Mouse (Mus musculus): ENCODE results near the gene Mcm2. TPM values are rescaled to one million over a fixed set of nuclear protein-coding genes. Genes with fewer than 3 reads are reported as not detected.

Gene Mcm2
- polyA plus RNA-seq, 1 experiment from 2014 or later: 101 TPM

GRCm38 (mm10) chr6:88914799-88915198 lies 16.2 kb upstream of the Mcm2 start:
- H3K4me2 ChIP-seq (ENCODE audit: low read depth, low read length): no peak overlapping the region
- 71% methylated on average over 5 of the region's 5 CpGs for WGBS
- no peaks in the 10 kb centered on the region for H3K4me1 ChIP-seq (ENCODE audit: control insufficient read depth, insufficient read depth, low read length)
- no peaks in the 10 kb centered on the region for H3K27me3 ChIP-seq (replicated peaks; ENCODE audit: control insufficient read depth, insufficient read depth, low read length)
- H3K4me3 ChIP-seq (ENCODE audit: low read length): no peak overlapping the region
- H3K9ac ChIP-seq (ENCODE audit: low read depth, low read length): no peak overlapping the region
- no peaks in the 10 kb centered on the region for H3K9me3 ChIP-seq (ENCODE audit: control insufficient read depth, low read length)
- H3K27ac ChIP-seq (ENCODE audit: low read length): no peak overlapping the region
- H3K36me3 ChIP-seq (ENCODE audit: control insufficient read depth, insufficient read depth, low read length): 0 out of 2 replicates have a peak, but pooled peaks cover 4% of the 10 kb centered on the region
- ATAC-seq: no peak

GRCm38 (mm10) chr6:88913440-88913839 lies 14.9 kb upstream of the Mcm2 start:
- Histone ChIP-seq H3K4me3 (ENCODE audit: low read length) (no peak overlapping the region), H3K4me2 (ENCODE audit: low read depth, low read length) (no peak overlapping the region), H3K27ac (ENCODE audit: low read length) (no peak overlapping the region), H3K9ac (ENCODE audit: low read depth, low read length) (no peak overlapping the region), H3K36me3 (ENCODE audit: control insufficient read depth, insufficient read depth, low read length) (peaks cover 8% of the 10 kb centered on the region; the same call in 1 of the 2 replicates), H3K4me1 (ENCODE audit: control insufficient read depth, insufficient read depth, low read length) (no peaks in the 10 kb centered on the region), H3K9me3 (ENCODE audit: control insufficient read depth, low read length) (no peaks in the 10 kb centered on the region), H3K27me3 (replicated peaks; ENCODE audit: control insufficient read depth, insufficient read depth, low read length) (no peaks in the 10 kb centered on the region)
- ATAC-seq: no peak

GRCm38 (mm10) chr6:88913022-88913421 lies 14.4 kb upstream of the Mcm2 start:
- Histone ChIP-seq H3K9me3 (ENCODE audit: control insufficient read depth, low read length) (no peaks in the 10 kb centered on the region), H3K27ac (ENCODE audit: low read length) (no peak overlapping the region), H3K4me2 (ENCODE audit: low read depth, low read length) (no peak overlapping the region), H3K9ac (ENCODE audit: low read depth, low read length) (no peak overlapping the region), H3K36me3 (ENCODE audit: control insufficient read depth, insufficient read depth, low read length) (peaks cover 8% of the 10 kb centered on the region; the same call in 1 of the 2 replicates), H3K4me1 (ENCODE audit: control insufficient read depth, insufficient read depth, low read length) (no peaks in the 10 kb centered on the region), H3K4me3 (ENCODE audit: low read length) (no peak overlapping the region), H3K27me3 (replicated peaks; ENCODE audit: control insufficient read depth, insufficient read depth, low read length) (no peaks in the 10 kb centered on the region)
- ATAC-seq: no peak
- 85% methylated on average over 4 of the region's 4 CpGs for WGBS

DNA sequence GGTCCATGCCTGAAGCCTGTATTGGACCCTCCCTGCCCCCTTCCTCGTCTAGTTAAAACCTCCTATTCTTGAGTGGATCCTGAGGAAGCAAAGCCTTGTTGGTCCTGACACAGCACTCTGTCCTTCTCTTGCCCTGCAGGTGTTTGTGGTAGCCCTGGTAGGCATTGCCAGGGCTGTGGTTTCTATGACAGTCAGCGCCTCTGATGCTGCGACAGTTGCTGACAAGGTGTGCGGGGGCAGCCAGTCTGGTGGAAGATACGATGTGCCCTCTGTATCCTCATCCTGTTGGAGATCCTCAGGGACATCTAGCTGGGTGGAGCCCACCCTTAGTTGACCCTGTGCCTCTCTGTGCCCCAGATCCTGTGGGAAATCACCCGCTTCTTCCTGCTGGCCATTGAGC lies 10.6 kb upstream of the Mcm2 start:
- H3K36me3 ChIP-seq (ENCODE audit: control insufficient read depth, insufficient read depth, low read length): peaks cover 8% of the 10 kb centered on the region; the same call in 1 of the 2 replicates
- no peaks in the 10 kb centered on the region for H3K27me3 ChIP-seq (replicated peaks; ENCODE audit: control insufficient read depth, insufficient read depth, low read length)
- peaks cover 15% of the 10 kb centered on the region for H3K4me1 ChIP-seq (ENCODE audit: control insufficient read depth, insufficient read depth, low read length)
- no peak for ATAC-seq
- no peak overlapping the region for H3K4me2 ChIP-seq (ENCODE audit: low read depth, low read length)
- H3K9ac ChIP-seq (ENCODE audit: low read depth, low read length): no peak overlapping the region
- 90% methylated on average over 6 of the region's 6 CpGs for WGBS
- H3K27ac ChIP-seq (ENCODE audit: low read length): no peak overlapping the region
- H3K9me3 ChIP-seq (ENCODE audit: control insufficient read depth, low read length): no peaks in the 10 kb centered on the region
- H3K4me3 ChIP-seq (ENCODE audit: low read length): no peak overlapping the region

DNA sequence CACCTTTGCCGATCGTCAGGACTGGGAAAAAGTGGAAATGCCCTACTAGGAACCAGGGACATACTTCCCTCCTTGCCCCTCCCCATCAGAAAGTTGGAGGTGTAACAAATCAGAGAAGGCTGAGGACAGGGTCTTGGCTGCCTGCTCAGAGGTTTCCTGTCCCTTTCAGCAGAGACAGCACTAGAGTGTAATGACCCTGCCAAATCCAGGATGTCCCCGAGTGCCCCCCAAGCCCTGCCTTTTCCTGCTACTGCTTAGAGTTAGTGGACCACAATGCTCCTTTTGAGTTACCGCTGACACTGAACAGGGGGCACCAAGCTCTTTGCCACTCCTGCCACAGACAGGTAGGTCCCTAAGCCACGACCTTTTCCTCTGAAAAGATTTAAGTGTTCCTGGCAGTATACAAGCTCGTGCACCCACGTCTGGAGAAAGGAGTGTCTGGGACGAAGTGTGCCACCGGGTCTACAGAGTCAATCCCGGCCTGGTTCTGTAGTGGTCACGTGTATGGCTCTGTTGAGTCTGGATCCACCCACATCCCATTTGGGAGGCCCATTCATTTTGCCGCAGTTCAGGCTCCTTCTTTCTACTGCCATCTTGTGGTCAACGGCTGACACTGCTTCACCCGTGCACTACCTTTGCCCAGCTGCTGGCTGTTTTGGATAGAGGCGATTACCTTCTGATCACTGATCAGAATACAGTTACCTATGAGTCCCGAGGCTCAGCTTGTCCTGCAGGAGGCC lies 8.0 kb upstream of the Mcm2 start:
- WGBS: 20% methylated on average over 16 of the region's 16 CpGs
- Histone ChIP-seq H3K4me2 (ENCODE audit: low read depth, low read length) (no peak overlapping the region; the same call in 1 of the 2 replicates), H3K9me3 (ENCODE audit: control insufficient read depth, low read length) (no peaks in the 10 kb centered on the region), H3K27ac (ENCODE audit: low read length) (no peak overlapping the region), H3K27me3 (replicated peaks; ENCODE audit: control insufficient read depth, insufficient read depth, low read length) (no peaks in the 10 kb centered on the region), H3K36me3 (ENCODE audit: control insufficient read depth, insufficient read depth, low read length) (peaks cover 5% of the 10 kb centered on the region; the same call in 1 of the 2 replicates), H3K4me1 (ENCODE audit: control insufficient read depth, insufficient read depth, low read length) (peaks cover 29% of the 10 kb centered on the region), H3K4me3 (ENCODE audit: low read length) (no peak overlapping the region), H3K9ac (ENCODE audit: low read depth, low read length) (no peak overlapping the region; the same call in 1 of the 2 replicates)
- ATAC-seq: 0 out of 2 replicates have a peak, but pooled peaks have one; percentile 3

- H3K27me3 ChIP-seq (replicated peaks; ENCODE audit: control insufficient read depth, insufficient read depth, low read length): no peaks in the 10 kb centered on the region
- H3K9me3 ChIP-seq (ENCODE audit: control insufficient read depth, low read length): no peaks in the 10 kb centered on the region
- WGBS: 85% methylated on average over 7 of the region's 7 CpGs
- H3K4me2 ChIP-seq (ENCODE audit: low read depth, low read length): no peak overlapping the region
- peaks cover 37% of the 10 kb centered on the region for H3K4me1 ChIP-seq (ENCODE audit: control insufficient read depth, insufficient read depth, low read length)
- no peak overlapping the region for H3K4me3 ChIP-seq (ENCODE audit: low read length)
- peaks cover 4% of the 10 kb centered on the region; the same call in 1 of the 2 replicates for H3K36me3 ChIP-seq (ENCODE audit: control insufficient read depth, insufficient read depth, low read length)
- no peak overlapping the region for H3K9ac ChIP-seq (ENCODE audit: low read depth, low read length)
- ATAC-seq: no peak
- no peak overlapping the region for H3K27ac ChIP-seq (ENCODE audit: low read length)
Measured at GRCm38 (mm10) chr6:88905042-88905441, 6.5 kb upstream of the Mcm2 start.

GRCm38 (mm10) chr6:88904456-88904974 lies 5.9 kb upstream of the Mcm2 start:
- 85% methylated on average over 4 of the region's 4 CpGs for WGBS
- H3K4me1 ChIP-seq (ENCODE audit: control insufficient read depth, insufficient read depth, low read length): peaks cover 37% of the 10 kb centered on the region
- H3K4me3 ChIP-seq (ENCODE audit: low read length): no peak overlapping the region
- no peak overlapping the region for H3K4me2 ChIP-seq (ENCODE audit: low read depth, low read length)
- H3K27me3 ChIP-seq (replicated peaks; ENCODE audit: control insufficient read depth, insufficient read depth, low read length): no peaks in the 10 kb centered on the region
- H3K27ac ChIP-seq (ENCODE audit: low read length): no peak overlapping the region
- H3K9me3 ChIP-seq (ENCODE audit: control insufficient read depth, low read length): no peaks in the 10 kb centered on the region
- ATAC-seq: no peak
- peaks cover 3% of the 10 kb centered on the region; the same call in 1 of the 2 replicates for H3K36me3 ChIP-seq (ENCODE audit: control insufficient read depth, insufficient read depth, low read length)
- no peak overlapping the region for H3K9ac ChIP-seq (ENCODE audit: low read depth, low read length)

DNA sequence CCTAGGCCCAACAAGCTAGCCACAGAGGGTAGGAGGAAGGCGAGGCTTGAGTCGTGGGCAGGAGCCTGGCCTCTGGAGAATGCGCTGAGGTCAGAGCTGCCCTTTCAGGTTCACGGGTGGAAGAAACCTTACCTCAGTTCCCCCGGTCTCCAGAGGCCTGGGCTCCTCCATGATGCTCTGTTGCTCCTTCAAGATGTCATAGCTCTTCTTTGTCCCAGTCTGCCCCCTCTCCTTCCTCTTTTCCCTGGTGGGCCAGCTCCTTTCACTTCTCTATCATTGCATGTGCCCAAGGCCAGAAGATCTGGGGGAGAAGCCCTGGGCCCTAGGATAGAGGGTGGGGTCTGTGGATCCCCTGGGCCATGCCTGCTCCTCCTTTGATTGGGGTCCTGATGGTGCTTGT lies 5.1 kb upstream of the Mcm2 start:
- Histone ChIP-seq H3K4me1 (ENCODE audit: control insufficient read depth, insufficient read depth, low read length) (peaks cover 37% of the 10 kb centered on the region), H3K36me3 (ENCODE audit: control insufficient read depth, insufficient read depth, low read length) (no peaks in the 10 kb centered on the region), H3K27me3 (replicated peaks; ENCODE audit: control insufficient read depth, insufficient read depth, low read length) (no peaks in the 10 kb centered on the region), H3K9ac (ENCODE audit: low read depth, low read length) (peak overlapping the region; percentile 93), H3K4me3 (ENCODE audit: low read length) (peak overlapping the region; percentile 83), H3K9me3 (ENCODE audit: control insufficient read depth, low read length) (no peaks in the 10 kb centered on the region), H3K4me2 (ENCODE audit: low read depth, low read length) (peak overlapping the region; percentile 71), H3K27ac (ENCODE audit: low read length) (no peak overlapping the region)
- no peak for ATAC-seq
- WGBS: 52% methylated on average over 5 of the region's 5 CpGs

- under 1% methylated on average over 62 of the region's 66 CpGs for WGBS
- peak within 1 kb of the TSS; percentile 93 for H3K9ac ChIP-seq (ENCODE audit: low read depth, low read length)
- peak within 1 kb of the TSS; percentile 93 for H3K4me2 ChIP-seq (ENCODE audit: low read depth, low read length)
- H3K27ac ChIP-seq (ENCODE audit: low read length): peak within 1 kb of the TSS; percentile 96
- H3K36me3 ChIP-seq (ENCODE audit: control insufficient read depth, insufficient read depth, low read length): no peaks in the 10 kb centered on the region
- peak; percentile 91 for ATAC-seq
- H3K4me1 ChIP-seq (ENCODE audit: control insufficient read depth, insufficient read depth, low read length): peaks cover 42% of the 10 kb centered on the region
- H3K4me3 ChIP-seq (ENCODE audit: low read length): peak within 1 kb of the TSS; percentile 83
- no peaks in the 10 kb centered on the region for H3K27me3 ChIP-seq (replicated peaks; ENCODE audit: control insufficient read depth, insufficient read depth, low read length)
- no peaks in the 10 kb centered on the region for H3K9me3 ChIP-seq (ENCODE audit: control insufficient read depth, low read length)
Measured at GRCm38 (mm10) chr6:88901947-88902820, 3.6 kb upstream of the Mcm2 start, which contains the start of gene Tpra1. TSS of gene Tpra1 (plus strand) at chr6:88902251.

All from intestine, embryonic 16.5 days (tissue).